8 mouse cellular contexts compared by ENCODE assay signal in the genomic region with DNA sequence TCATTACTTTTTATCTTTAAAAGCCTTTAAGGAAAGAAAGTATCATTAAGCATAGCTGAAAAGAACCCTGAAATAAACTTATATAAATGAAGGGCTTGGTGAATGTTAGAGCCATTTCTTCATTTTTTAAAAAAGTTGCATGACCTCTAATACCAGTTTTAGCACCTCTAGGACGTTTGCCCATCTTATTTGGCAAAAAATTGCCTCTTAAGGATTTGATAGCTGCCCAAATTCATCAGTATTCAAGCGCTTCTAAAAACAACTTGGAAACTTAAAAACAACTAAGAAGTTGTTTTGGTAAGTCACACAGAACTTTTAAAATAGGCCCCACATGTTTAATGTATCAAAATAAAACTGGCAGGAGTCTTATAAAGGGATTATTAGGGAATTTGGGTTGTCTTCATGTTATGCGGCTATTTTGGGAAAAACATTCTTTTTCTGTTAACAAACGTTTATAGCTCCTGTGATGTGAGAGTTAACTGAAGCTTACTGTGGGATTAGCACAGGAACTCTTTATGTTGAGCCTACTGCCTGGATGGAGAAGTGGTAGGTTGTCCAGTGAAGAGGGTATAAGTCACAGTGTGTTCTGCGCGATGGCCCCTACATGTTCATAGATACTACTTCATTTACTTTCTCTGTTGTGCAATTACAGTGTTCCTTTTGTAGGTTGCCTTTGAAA. TPM values are rescaled to one million over a fixed set of nuclear protein-coding genes. Genes with fewer than 3 reads are reported as not detected.
DNase-seq lines count a peak whose midpoint lies in the region; ATAC-seq and TF ChIP-seq lines count a peak whose summit lies in the region.

No protein-coding gene starts in this region.

- no peaks in the 10 kb centered on the region for H3K27me3 ChIP-seq in lung, embryonic 16.5 days (ENCODE audit: control insufficient read depth, insufficient read depth, low read depth, low read length)
- no peaks in the 10 kb centered on the region for H3K27me3 ChIP-seq in embryonic facial prominence, embryonic 15.5 days
- H3K27me3 ChIP-seq in intestine, postnatal 0 days (replicated peaks; ENCODE audit: control insufficient read depth, insufficient read depth, low read length) = no peaks in the 10 kb centered on the region

- H3K4me3 ChIP-seq in lung, embryonic 16.5 days (ENCODE audit: low read length) = peak overlapping the region; percentile 97
- H3K4me3 ChIP-seq in embryonic facial prominence, embryonic 15.5 days (replicated peaks) = peak overlapping the region; percentile 91
- peak overlapping the region; percentile 74 for H3K4me3 ChIP-seq in intestine, postnatal 0 days (ENCODE audit: low read depth, low read length)
- H3K4me3 ChIP-seq in olfactory bulb, adult 2 months (ENCODE audit: insufficient read depth, low read depth, low read length) = peak overlapping the region; percentile 95; the same call in 1 of the 2 replicates

- H3K36me3 ChIP-seq in lung, embryonic 16.5 days (ENCODE audit: control insufficient read depth, insufficient read depth, low read length) = no peaks in the 10 kb centered on the region
- H3K36me3 ChIP-seq in embryonic facial prominence, embryonic 15.5 days = no peaks in the 10 kb centered on the region
- H3K36me3 ChIP-seq in intestine, postnatal 0 days (ENCODE audit: control insufficient read depth, insufficient read depth) = no peaks in the 10 kb centered on the region

- H3K4me1 ChIP-seq in lung, embryonic 16.5 days (replicated peaks; ENCODE audit: control insufficient read depth, insufficient read depth, low read length) = peaks cover 20% of the 10 kb centered on the region
- peaks cover 21% of the 10 kb centered on the region for H3K4me1 ChIP-seq in embryonic facial prominence, embryonic 15.5 days
- no peaks in the 10 kb centered on the region for H3K4me1 ChIP-seq in intestine, postnatal 0 days (replicated peaks; ENCODE audit: control insufficient read depth, insufficient read depth, low read length)
- peaks cover 9% of the 10 kb centered on the region for H3K4me1 ChIP-seq in olfactory bulb, adult 2 months (ENCODE audit: control insufficient read depth, insufficient read depth, low read length)

- no peaks in the 10 kb centered on the region for H3K9me3 ChIP-seq in lung, embryonic 16.5 days (ENCODE audit: control insufficient read depth, low read length)
- H3K9me3 ChIP-seq in embryonic facial prominence, embryonic 15.5 days (replicated peaks) = no peaks in the 10 kb centered on the region
- no peaks in the 10 kb centered on the region for H3K9me3 ChIP-seq in intestine, postnatal 0 days (ENCODE audit: control insufficient read depth)

- no peak for DNase-seq in lung, postnatal 14 days
- DNase-seq in thymus, postnatal 0 days (ENCODE audit: low spot score) = no peak
- no peak for DNase-seq in urinary bladder, postnatal 4 days (ENCODE audit: low spot score in 2 of 2)
- DNase-seq in urinary bladder, postnatal 36 days (ENCODE audit: low spot score in 2 of 2) = no peak

- peak overlapping the region; percentile 71 for H3K4me2 ChIP-seq in lung, embryonic 16.5 days (ENCODE audit: low read depth, low read length)
- peak overlapping the region; percentile 53 for H3K4me2 ChIP-seq in embryonic facial prominence, embryonic 15.5 days (replicated peaks)
- peak overlapping the region; percentile 72 for H3K4me2 ChIP-seq in intestine, postnatal 0 days (replicated peaks; ENCODE audit: low read depth)

- WGBS in lung, embryonic 16.5 days = 16% methylated on average over 6 of the region's 6 CpGs
- 30% methylated on average over 6 of the region's 6 CpGs for whole genome bisulfite sequencing in embryonic facial prominence, embryonic 15.5 days
- WGBS in intestine, postnatal 0 days = 15% methylated on average over 6 of the region's 6 CpGs
- 7% methylated on average over 6 of the region's 6 CpGs for WGBS in olfactory bulb, adult 2 months

- no peak for TF ChIP-seq POLR2A in olfactory bulb, adult 2 months (IDR thresholded peaks at IDR 0.05; ENCODE audit: insufficient read depth, low read depth, low read length)

- no peak for ATAC-seq in lung, embryonic 16.5 days (ENCODE audit: low read depth)
- ATAC-seq in embryonic facial prominence, embryonic 15.5 days (ENCODE audit: insufficient number of reproducible peaks, low FRiP score, low TSS enrichment, low read depth) = no peak
- no peak for ATAC-seq in intestine, postnatal 0 days

- peak overlapping the region; percentile 98 for H3K9ac ChIP-seq in lung, embryonic 16.5 days (ENCODE audit: low read length)
- peak overlapping the region; percentile 89; the same call in 1 of the 2 replicates for H3K9ac ChIP-seq in embryonic facial prominence, embryonic 15.5 days
- peak overlapping the region; percentile 99; the same call in 1 of the 2 replicates for H3K9ac ChIP-seq in intestine, postnatal 0 days (ENCODE audit: low read depth, low read length)

- no peak for TF ChIP-seq CTCF in intestine, postnatal 0 days (IDR thresholded peaks at IDR 0.05; ENCODE audit: low read depth)
- no peak for TF ChIP-seq CTCF in olfactory bulb, adult 2 months (IDR thresholded peaks at IDR 0.05; ENCODE audit: insufficient read depth, low read depth, low read length)

- H3K27ac ChIP-seq in lung, embryonic 16.5 days (ENCODE audit: low read length) = no peak overlapping the region
- H3K27ac ChIP-seq in embryonic facial prominence, embryonic 15.5 days (replicated peaks) = no peak overlapping the region
- H3K27ac ChIP-seq in intestine, postnatal 0 days (ENCODE audit: low read depth, low read length) = no peak overlapping the region
- H3K27ac ChIP-seq in olfactory bulb, adult 2 months (ENCODE audit: insufficient read depth, low read depth, low read length) = peak overlapping the region; percentile 97; the same call in 1 of the 2 replicates

RNA-seq across cellular contexts. Expression of gene Ppm1b, which starts 2.6 kb away (rescaled TPM):
- polyA plus RNA-seq in lung, embryonic 16.5 days (2015; fragmentation: Nextera tagmentation; extraction: Ambion mirVana) = 53.8 and 54.6 TPM in 2 replicates
- polyA plus RNA-seq in embryonic facial prominence, embryonic 15.5 days (2015; fragmentation: Nextera tagmentation; extraction: Ambion mirVana) = 72.0 and 79.6 TPM in 2 replicates
- polyA plus RNA-seq in intestine, postnatal 0 days (2015; fragmentation: Nextera tagmentation; extraction: Ambion mirVana) = 59.2 and 64.3 TPM in 2 replicates
- 227 TPM in 1 of 2 replicates, not detected in the other for polyA plus RNA-seq in olfactory bulb, adult 2 months (2012; ENCODE audit: insufficient read depth, insufficient read length, low replicate concordance, missing spikeins)
- polyA plus RNA-seq in thymus, postnatal 0 days (2015; fragmentation: Nextera tagmentation; extraction: Ambion mirVana) = 61.0 and 72.9 TPM in 2 replicates
